Mouse (Mus musculus): ENCODE measurements around the gene Pold4. TPM values are rescaled to one million over a fixed set of nuclear protein-coding genes. Genes with fewer than 3 reads are reported as not detected.

Pold4 gene
- polyA plus RNA-seq, 1 experiment from 2014 or later: 8.8 TPM

GRCm38 (mm10) chr19:4264171-4264780, 32.6 kb downstream of the Pold4 start:
- Histone ChIP-seq H3K36me3 (ENCODE audit: control insufficient read depth, insufficient read depth, low read length) (no peaks in the 10 kb centered on the region), H3K4me2 (ENCODE audit: low read depth, low read length, severe bottlenecking) (no peak overlapping the region), H3K4me1 (replicated peaks; ENCODE audit: control insufficient read depth, insufficient read depth, low read length) (peaks cover 4% of the 10 kb centered on the region; the same call in 1 of the 2 replicates), H3K27ac (ENCODE audit: low read depth, low read length) (no peak overlapping the region), H3K9ac (ENCODE audit: low read length) (no peak overlapping the region), H3K9me3 (ENCODE audit: control insufficient read depth, low read length) (no peaks in the 10 kb centered on the region), H3K4me3 (ENCODE audit: low read depth, low read length) (no peak overlapping the region), H3K27me3 (ENCODE audit: control insufficient read depth, insufficient read depth, low read length) (peaks cover 4% of the 10 kb centered on the region; the same call in 1 of the 2 replicates)
- DNase-seq (ENCODE audit: low spot score) (peak; percentile 35), ATAC-seq (replicated peaks; ENCODE audit: low FRiP score) (no peak)
- WGBS: 90% methylated on average over 6 of the region's 6 CpGs

DNA sequence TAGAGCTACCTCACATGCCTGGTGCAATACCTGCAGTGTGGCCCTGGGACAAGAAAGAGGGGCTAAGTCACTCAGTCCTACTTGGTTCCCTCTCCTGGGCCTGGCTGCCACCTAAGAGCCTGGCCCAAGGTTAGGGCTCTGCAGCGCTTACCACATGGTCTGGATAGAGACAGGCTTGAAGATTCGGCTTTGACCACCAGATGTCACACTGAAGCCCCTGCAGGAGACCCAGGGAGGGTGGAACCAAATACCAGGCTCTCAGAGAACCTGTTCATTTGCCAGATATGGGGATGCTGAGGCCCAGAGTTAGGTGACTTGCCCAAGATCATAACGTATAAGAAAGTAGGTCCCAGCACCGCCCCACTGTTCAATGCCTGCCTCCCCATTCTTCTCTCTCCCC, 34.3 kb downstream of the Pold4 start:
- ATAC-seq (replicated peaks; ENCODE audit: low FRiP score) (no peak), DNase-seq (ENCODE audit: low spot score) (peak; percentile 46)
- peaks cover 4% of the 10 kb centered on the region; the same call in 1 of the 2 replicates for H3K4me1 ChIP-seq (replicated peaks; ENCODE audit: control insufficient read depth, insufficient read depth, low read length)
- no peak overlapping the region for H3K9ac ChIP-seq (ENCODE audit: low read length)
- no peak overlapping the region for H3K4me3 ChIP-seq (ENCODE audit: low read depth, low read length)
- no peak overlapping the region for H3K27ac ChIP-seq (ENCODE audit: low read depth, low read length)
- no peaks in the 10 kb centered on the region for H3K36me3 ChIP-seq (ENCODE audit: control insufficient read depth, insufficient read depth, low read length)
- 69% methylated on average over 4 of the region's 4 CpGs for WGBS
- H3K4me2 ChIP-seq (ENCODE audit: low read depth, low read length, severe bottlenecking): no peak overlapping the region
- peaks cover 4% of the 10 kb centered on the region; the same call in 1 of the 2 replicates for H3K27me3 ChIP-seq (ENCODE audit: control insufficient read depth, insufficient read depth, low read length)
- no peaks in the 10 kb centered on the region for H3K9me3 ChIP-seq (ENCODE audit: control insufficient read depth, low read length)

DNA sequence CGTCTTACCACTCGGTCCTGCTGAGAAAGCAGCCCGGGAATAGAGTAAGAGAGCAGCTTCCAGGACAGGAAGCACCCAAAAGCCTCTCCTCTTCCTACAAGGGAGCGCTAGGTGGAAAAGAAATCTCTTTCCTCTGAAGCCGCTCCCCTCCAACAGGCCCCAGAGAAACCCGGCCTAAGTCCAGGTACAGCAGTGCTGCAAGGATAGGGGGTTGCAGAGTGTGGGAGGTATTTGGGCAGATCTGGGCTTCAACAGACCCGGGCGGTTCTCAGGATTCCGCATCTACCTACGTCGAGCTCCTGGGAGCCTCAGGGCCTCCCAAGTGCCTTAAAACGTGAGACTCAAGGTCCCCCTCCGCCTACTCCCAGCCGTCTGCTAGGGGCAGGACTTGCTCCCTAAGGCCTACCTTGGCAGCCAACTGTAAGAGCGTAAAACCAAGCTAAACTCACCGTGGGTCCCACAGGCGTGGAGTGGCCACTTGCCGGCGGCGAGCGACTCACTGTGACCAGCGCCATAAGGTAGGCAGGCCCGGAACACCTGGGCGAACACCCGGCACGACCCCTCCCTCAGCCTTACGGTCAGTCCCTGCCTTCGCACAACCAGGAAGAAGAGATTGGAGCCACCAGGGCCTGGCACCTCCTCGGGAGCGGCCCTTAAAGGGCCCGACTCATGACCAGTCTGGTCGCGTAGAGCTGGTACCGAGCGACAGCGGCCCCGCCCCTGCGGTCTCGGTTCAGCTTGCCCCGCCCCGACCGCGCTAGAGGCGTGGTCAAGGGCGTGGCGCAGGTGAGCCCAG, 37.1 kb downstream of the Pold4 start, which contains the start of gene Ssh3:
Gene Ssh3, minus strand, starts transcription at position 615 of the 796 bp plus-strand sequence.
- peak within 1 kb of the TSS; percentile 35 for H3K9ac ChIP-seq (ENCODE audit: low read length)
- DNase-seq (ENCODE audit: low spot score) (peak; percentile 51), ATAC-seq (replicated peaks; ENCODE audit: low FRiP score) (no peak; the same call in 1 of the 2 replicates)
- H3K36me3 ChIP-seq (ENCODE audit: control insufficient read depth, insufficient read depth, low read length): no peaks in the 10 kb centered on the region
- H3K4me2 ChIP-seq (ENCODE audit: low read depth, low read length, severe bottlenecking): peak within 1 kb of the TSS; percentile 55
- peak within 1 kb of the TSS; percentile 24 for H3K4me3 ChIP-seq (ENCODE audit: low read depth, low read length)
- H3K4me1 ChIP-seq (replicated peaks; ENCODE audit: control insufficient read depth, insufficient read depth, low read length): peaks cover 4% of the 10 kb centered on the region; the same call in 1 of the 2 replicates
- WGBS: 5% methylated on average over 46 of the region's 46 CpGs
- H3K27ac ChIP-seq (ENCODE audit: low read depth, low read length): no peak within 1 kb of the TSS
- H3K27me3 ChIP-seq (ENCODE audit: control insufficient read depth, insufficient read depth, low read length): peaks cover 4% of the 10 kb centered on the region; the same call in 1 of the 2 replicates
- no peaks in the 10 kb centered on the region for H3K9me3 ChIP-seq (ENCODE audit: control insufficient read depth, low read length)

- no peak overlapping the region for H3K4me2 ChIP-seq (ENCODE audit: low read depth, low read length, severe bottlenecking)
- ATAC-seq (replicated peaks; ENCODE audit: low FRiP score) (no peak), DNase-seq (ENCODE audit: low spot score) (peak; percentile 44)
- peaks cover 4% of the 10 kb centered on the region; the same call in 1 of the 2 replicates for H3K4me1 ChIP-seq (replicated peaks; ENCODE audit: control insufficient read depth, insufficient read depth, low read length)
- no peaks in the 10 kb centered on the region for H3K36me3 ChIP-seq (ENCODE audit: control insufficient read depth, insufficient read depth, low read length)
- no peak overlapping the region for H3K9ac ChIP-seq (ENCODE audit: low read length)
- H3K9me3 ChIP-seq (ENCODE audit: control insufficient read depth, low read length): no peaks in the 10 kb centered on the region
- peaks cover 4% of the 10 kb centered on the region; the same call in 1 of the 2 replicates for H3K27me3 ChIP-seq (ENCODE audit: control insufficient read depth, insufficient read depth, low read length)
- no peak overlapping the region for H3K4me3 ChIP-seq (ENCODE audit: low read depth, low read length)
- 74% methylated on average over 6 of the region's 6 CpGs for WGBS
- no peak overlapping the region for H3K27ac ChIP-seq (ENCODE audit: low read depth, low read length)
Measured at GRCm38 (mm10) chr19:4270187-4270586, 38.5 kb downstream of the Pold4 start.

GRCm38 (mm10) chr19:4270972-4271371, 39.3 kb downstream of the Pold4 start:
- Histone ChIP-seq H3K4me2 (ENCODE audit: low read depth, low read length, severe bottlenecking) (no peak overlapping the region), H3K36me3 (ENCODE audit: control insufficient read depth, insufficient read depth, low read length) (no peaks in the 10 kb centered on the region), H3K4me1 (replicated peaks; ENCODE audit: control insufficient read depth, insufficient read depth, low read length) (peaks cover 4% of the 10 kb centered on the region; the same call in 1 of the 2 replicates), H3K27ac (ENCODE audit: low read depth, low read length) (no peak overlapping the region), H3K9me3 (ENCODE audit: control insufficient read depth, low read length) (peaks cover 2% of the 10 kb centered on the region; the same call in 1 of the 2 replicates), H3K27me3 (ENCODE audit: control insufficient read depth, insufficient read depth, low read length) (peaks cover 4% of the 10 kb centered on the region; the same call in 1 of the 2 replicates), H3K4me3 (ENCODE audit: low read depth, low read length) (no peak overlapping the region), H3K9ac (ENCODE audit: low read length) (no peak overlapping the region)
- WGBS: 90% methylated on average over 11 of the region's 11 CpGs
- ATAC-seq (replicated peaks; ENCODE audit: low FRiP score) (no peak), DNase-seq (ENCODE audit: low spot score) (peak; percentile 35)

DNA sequence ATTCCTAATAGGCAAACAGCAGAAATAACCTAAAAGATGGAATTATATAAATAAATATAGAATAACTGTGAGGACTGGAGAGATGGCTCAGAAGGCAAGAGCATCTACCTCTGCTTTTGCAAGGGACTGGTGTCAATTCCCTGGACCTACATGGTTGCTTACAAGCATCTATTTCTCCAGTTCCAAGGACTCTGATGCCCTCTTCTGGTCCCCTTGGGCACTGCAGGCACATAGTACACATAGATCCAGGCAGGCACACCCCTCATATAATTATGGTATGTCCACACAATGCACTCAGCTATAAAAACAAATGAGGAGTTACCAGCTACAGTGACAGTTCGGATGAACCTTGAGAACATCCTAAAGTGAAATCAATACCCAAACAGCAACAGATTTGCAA, 47.8 kb downstream of the Pold4 start:
- H3K9ac ChIP-seq (ENCODE audit: low read length): no peak overlapping the region
- no peak overlapping the region for H3K4me3 ChIP-seq (ENCODE audit: low read depth, low read length)
- no peak for DNase-seq (ENCODE audit: low spot score)
- H3K27me3 ChIP-seq (ENCODE audit: control insufficient read depth, insufficient read depth, low read length): peaks cover 3% of the 10 kb centered on the region; the same call in 1 of the 2 replicates
- no peak for ATAC-seq (replicated peaks; ENCODE audit: low FRiP score)
- peaks cover 3% of the 10 kb centered on the region; the same call in 1 of the 2 replicates for H3K9me3 ChIP-seq (ENCODE audit: control insufficient read depth, low read length)
- H3K4me2 ChIP-seq (ENCODE audit: low read depth, low read length, severe bottlenecking): no peak overlapping the region
- no peaks in the 10 kb centered on the region for H3K36me3 ChIP-seq (ENCODE audit: control insufficient read depth, insufficient read depth, low read length)
- H3K4me1 ChIP-seq (replicated peaks; ENCODE audit: control insufficient read depth, insufficient read depth, low read length): peaks cover 6% of the 10 kb centered on the region; the same call in 1 of the 2 replicates
- 95% methylated on average over 1 of the region's 1 CpGs for WGBS
- no peak overlapping the region for H3K27ac ChIP-seq (ENCODE audit: low read depth, low read length)

DNA sequence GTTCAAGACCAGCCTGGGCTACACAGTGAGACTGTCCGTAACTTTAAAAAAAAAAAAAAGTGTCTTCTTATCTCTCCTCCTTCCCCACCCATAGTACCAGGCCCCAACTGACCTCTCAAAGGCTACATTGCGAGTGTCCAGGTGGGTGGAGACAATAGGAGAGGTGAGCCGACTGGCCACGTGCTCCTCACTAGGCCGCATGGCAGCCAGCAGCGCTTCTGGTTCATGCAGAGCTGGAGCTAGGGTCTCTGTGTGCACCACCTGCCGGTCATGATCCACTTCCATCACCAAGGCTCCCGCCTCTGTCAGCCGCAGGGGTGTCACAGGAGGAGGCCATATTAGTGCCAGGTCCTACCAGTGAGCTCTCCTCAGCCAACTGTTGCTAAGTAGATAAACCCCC, 48.7 kb downstream of the Pold4 start:
- Histone ChIP-seq H3K9ac (ENCODE audit: low read length) (no peak overlapping the region), H3K4me3 (ENCODE audit: low read depth, low read length) (no peak overlapping the region), H3K9me3 (ENCODE audit: control insufficient read depth, low read length) (peaks cover 3% of the 10 kb centered on the region; the same call in 1 of the 2 replicates), H3K4me1 (replicated peaks; ENCODE audit: control insufficient read depth, insufficient read depth, low read length) (peaks cover 6% of the 10 kb centered on the region; the same call in 1 of the 2 replicates), H3K4me2 (ENCODE audit: low read depth, low read length, severe bottlenecking) (no peak overlapping the region), H3K27ac (ENCODE audit: low read depth, low read length) (no peak overlapping the region), H3K27me3 (ENCODE audit: control insufficient read depth, insufficient read depth, low read length) (peaks cover 3% of the 10 kb centered on the region; the same call in 1 of the 2 replicates), H3K36me3 (ENCODE audit: control insufficient read depth, insufficient read depth, low read length) (no peaks in the 10 kb centered on the region)
- ATAC-seq (replicated peaks; ENCODE audit: low FRiP score) (no peak), DNase-seq (ENCODE audit: low spot score) (no peak)
- 92% methylated on average over 9 of the region's 9 CpGs for WGBS

- Histone ChIP-seq H3K27me3 (ENCODE audit: control insufficient read depth, insufficient read depth, low read length) (peaks cover 3% of the 10 kb centered on the region; the same call in 1 of the 2 replicates), H3K9ac (ENCODE audit: low read length) (peak within 1 kb of the TSS; percentile 57), H3K4me3 (ENCODE audit: low read depth, low read length) (peak within 1 kb of the TSS; percentile 56), H3K4me2 (ENCODE audit: low read depth, low read length, severe bottlenecking) (peak within 1 kb of the TSS; percentile 77), H3K27ac (ENCODE audit: low read depth, low read length) (no peak within 1 kb of the TSS), H3K36me3 (ENCODE audit: control insufficient read depth, insufficient read depth, low read length) (no peaks in the 10 kb centered on the region; the same call in 1 of the 2 replicates), H3K4me1 (replicated peaks; ENCODE audit: control insufficient read depth, insufficient read depth, low read length) (peaks cover 6% of the 10 kb centered on the region; the same call in 1 of the 2 replicates), H3K9me3 (ENCODE audit: control insufficient read depth, low read length) (no peaks in the 10 kb centered on the region; the same call in 1 of the 2 replicates)
- under 1% methylated on average over 50 of the region's 50 CpGs for WGBS
- DNase-seq (ENCODE audit: low spot score) (peak; percentile 96), ATAC-seq (replicated peaks; ENCODE audit: low FRiP score) (peak; percentile 95)
Measured at GRCm38 (mm10) chr19:4282898-4283553, 51.3 kb downstream of the Pold4 start, which contains the start of gene Ankrd13d. TSS of gene Ankrd13d (minus strand) at chr19:4283137.

All from forebrain, embryonic 11.5 days (tissue).